Mouse (Mus musculus): ENCODE results near the gene Myo1g. TPM values are rescaled to one million over a fixed set of nuclear protein-coding genes. Genes with fewer than 3 reads are reported as not detected.
A peak's percentile ranks its signal among the peaks of the same experiment; 100 is the strongest.

Gene Myo1g
- total RNA-seq, 2 experiments from 2014 or later = 0.59 to 0.91 TPM

DNA sequence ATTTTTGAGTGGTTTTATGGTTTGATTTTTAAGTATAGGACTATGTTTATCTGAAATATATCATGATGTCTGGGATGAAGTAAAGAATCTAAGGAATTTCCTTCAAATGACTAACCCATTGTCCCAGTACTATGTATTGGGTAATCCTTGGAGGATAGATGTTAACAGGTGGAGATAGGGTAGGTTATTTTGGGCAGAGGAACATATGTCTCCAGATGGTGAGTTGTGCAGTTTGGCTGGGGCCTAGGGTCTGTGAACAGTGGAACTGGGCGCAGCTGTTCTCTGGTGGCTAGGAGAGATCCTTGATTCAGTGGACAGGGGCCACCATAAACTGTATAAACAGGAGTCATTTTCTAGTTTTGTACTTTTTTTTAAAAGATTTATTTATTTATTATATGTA lies 43.4 kb downstream of the Myo1g start:
- Histone ChIP-seq H3K4me3 (no peak overlapping the region), H3K27ac (no peak overlapping the region)
- DNase-seq (ENCODE audit: low spot score in 2 of 2) = no peak
- TF ChIP-seq CTCF (conservative IDR thresholded peaks at IDR 0.05) = no peak

DNA sequence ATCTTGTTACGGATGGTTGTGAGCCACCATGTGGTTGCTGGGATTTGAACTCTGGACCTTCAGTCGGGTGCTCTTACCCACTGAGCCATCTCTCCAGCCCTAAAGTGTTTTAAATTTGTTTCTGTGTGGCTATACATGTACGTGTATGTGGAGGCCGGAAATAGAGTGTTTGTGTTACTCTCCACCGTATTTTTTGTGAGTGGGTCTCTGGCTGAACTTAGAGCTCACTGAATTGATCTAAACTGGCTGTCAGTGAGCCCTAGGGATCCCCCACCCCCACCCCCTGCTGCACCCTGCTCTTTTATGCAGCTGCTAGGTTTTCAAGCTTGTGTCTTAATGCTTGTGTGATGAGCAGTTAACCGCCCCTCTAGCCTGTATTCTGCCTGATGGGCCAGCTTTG lies 43.9 kb downstream of the Myo1g start:
- no peak overlapping the region; the same call in 1 of the 2 replicates for H3K4me3 ChIP-seq
- DNase-seq (ENCODE audit: low spot score in 2 of 2) = no peak
- no peak; the same call in 1 of the 2 replicates for TF ChIP-seq CTCF (conservative IDR thresholded peaks at IDR 0.05)
- H3K27ac ChIP-seq = no peak overlapping the region; the same call in 1 of the 2 replicates

DNA sequence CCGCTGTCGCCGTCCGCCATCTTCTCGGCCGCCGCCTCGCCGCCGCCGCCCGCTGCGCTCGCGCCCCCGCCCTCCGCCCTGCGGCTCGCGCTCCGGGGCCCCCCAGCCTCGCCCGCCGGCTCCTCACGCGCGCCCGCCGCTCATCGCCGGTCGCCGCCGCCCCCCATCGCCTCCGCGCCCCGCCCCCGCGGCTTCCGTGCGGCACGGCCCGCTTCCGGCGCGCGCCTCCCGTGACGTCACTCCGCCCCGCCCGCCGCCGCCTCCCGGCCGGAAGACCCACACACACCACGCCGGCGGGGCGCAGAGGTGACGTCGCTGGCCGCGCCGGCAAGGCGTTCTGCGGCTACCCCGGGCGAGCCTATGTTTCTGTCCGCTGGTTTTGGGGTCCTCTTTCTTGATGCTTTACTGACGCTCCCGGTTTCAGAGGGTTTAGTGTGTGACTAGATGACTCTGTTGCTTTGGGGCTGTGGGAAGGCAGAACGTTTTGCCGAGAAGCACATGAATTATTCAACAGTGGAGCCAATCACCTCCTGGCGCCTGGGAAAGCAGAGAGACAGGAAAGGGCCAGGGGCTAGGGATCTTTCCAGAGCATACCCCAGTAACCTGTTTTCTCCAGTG lies 44.8 kb downstream of the Myo1g start, which contains the start of gene Purb:
TSS of gene Purb (minus strand) at position 51 of the 618 bp plus-strand sequence.
- peak; percentile 33 for TF ChIP-seq CTCF (conservative IDR thresholded peaks at IDR 0.05)
- peak within 1 kb of the TSS; percentile 96 for H3K27ac ChIP-seq
- H3K4me3 ChIP-seq = peak within 1 kb of the TSS; percentile 86
- peak; percentile 88 to 95 for DNase-seq (ENCODE audit: low spot score in 2 of 2)

DNA sequence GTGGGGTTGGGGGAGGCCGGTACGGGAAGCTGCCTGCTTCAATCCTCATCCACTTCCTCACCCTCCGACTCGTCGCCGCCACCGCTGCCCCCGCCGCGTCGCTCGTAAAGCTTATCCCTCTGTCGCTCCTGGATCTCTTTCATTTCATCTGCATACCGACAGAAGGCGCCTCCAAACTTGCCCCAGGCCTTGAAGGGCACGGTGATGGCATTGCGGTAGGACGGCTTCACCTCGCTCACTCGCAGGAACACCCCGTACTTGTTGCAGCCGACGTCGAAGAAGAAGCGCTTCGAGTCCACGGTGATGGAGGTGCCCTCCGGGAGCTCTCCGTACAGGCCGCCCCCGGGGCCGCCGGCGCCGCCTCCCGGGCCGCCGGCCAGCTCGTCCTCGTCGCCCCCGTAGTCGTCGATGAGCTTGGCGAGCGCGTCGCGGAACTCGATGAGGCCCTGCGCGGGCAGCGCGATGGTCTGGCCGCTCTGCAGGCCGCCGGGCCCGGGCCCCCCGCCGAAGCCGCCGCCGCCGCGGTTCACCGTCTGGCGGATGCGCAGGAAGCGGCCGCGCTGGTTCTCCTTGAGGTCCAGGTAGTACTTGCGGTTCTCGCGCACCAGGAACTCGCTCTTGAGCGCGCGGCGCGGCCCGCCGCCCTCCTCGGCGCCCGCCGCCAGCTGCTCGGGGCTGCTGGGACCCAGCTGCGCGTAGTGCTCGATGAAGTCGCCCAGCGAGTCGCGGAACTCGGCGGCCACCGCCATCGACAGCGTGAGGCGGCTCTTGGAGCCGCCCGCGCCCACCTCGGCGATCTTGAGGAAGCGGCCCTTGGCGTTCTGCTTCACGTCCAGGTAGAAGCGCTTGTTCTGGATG lies 45.7 kb downstream of the Myo1g start:
- TF ChIP-seq CTCF (conservative IDR thresholded peaks at IDR 0.05) = no peak; the same call in 1 of the 2 replicates
- DNase-seq (ENCODE audit: low spot score in 2 of 2) = peak in 1 of 2 experiments; percentile 53
- Histone ChIP-seq H3K4me3 (peak overlapping the region; percentile 83), H3K27ac (peak overlapping the region; percentile 96)

DNA sequence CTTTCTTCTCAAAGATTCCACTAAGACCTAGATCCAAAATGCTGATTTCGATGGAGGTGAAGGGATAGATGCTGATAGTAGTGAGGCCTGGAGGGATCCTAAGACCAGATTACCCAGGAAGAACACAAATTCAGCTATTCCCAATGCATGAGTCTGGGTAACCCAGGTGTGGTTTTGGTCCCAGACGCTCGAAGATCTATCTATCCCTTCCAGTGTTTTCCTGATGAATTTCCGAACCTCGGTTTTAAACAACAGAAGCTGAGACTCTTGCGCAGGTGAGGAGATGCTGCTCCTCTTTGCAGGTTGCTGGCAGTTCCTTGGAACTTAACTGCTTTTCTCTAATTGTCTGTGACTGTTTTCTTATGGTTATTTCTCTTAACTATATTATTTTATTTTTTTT lies 46.4 kb downstream of the Myo1g start:
- Histone ChIP-seq H3K4me3 (peak overlapping the region; percentile 83), H3K27ac (peak overlapping the region; percentile 96)
- TF ChIP-seq CTCF (conservative IDR thresholded peaks at IDR 0.05) = no peak
- no peak for DNase-seq (ENCODE audit: low spot score in 2 of 2)

DNA sequence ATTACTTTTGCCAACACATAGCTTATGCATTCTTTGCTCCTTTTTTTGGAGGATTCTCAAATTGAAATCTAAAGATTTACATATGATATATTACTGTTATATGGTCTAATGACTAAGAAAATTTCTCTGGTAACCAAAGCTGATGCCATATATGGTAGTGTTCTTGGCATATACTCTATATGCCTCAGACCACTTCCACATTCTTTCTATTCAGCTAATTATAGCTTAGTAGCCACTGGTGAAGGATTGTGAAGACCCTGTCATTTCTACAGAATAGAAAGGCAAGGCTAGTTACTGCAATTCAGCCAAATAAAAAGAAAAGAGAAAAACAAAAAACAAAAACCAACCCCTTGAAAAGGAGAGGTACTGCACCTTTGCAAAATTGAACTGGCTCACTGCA lies 48.7 kb downstream of the Myo1g start:
- no peak; the same call in 1 of the 2 replicates for TF ChIP-seq CTCF (conservative IDR thresholded peaks at IDR 0.05)
- 0 out of 2 replicates have a peak overlapping the region, but pooled peaks have one; percentile 16 for H3K27ac ChIP-seq

DNA sequence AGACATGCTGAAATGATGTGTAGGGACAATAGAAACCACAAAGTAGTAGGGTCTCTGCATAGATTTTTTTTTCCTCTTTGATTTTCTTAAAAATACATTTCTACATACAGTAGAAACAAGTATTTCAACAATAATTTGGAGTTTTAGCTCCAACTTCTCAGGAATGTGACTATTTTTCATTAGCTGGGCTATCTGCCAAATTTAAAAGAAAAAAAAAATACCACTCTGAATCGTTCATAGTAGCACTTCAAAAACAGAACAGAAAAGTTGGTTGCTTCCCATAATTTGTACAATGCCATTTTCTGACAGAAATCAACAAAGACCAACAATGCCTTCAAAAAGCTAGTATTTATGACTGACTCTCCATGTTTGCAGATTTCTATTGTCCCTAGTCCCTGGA lies 49.3 kb downstream of the Myo1g start:
- H3K27ac ChIP-seq = no peak overlapping the region
- no peak for TF ChIP-seq CTCF (conservative IDR thresholded peaks at IDR 0.05)
- DNase-seq (ENCODE audit: low spot score in 2 of 2) = no peak
- H3K4me3 ChIP-seq = peak overlapping the region; percentile 83

More for the DNA sequence above, 48.7 kb downstream of the Myo1g start:
- H3K4me3 ChIP-seq = peak overlapping the region; percentile 83
- DNase-seq (ENCODE audit: low spot score in 2 of 2) = no peak

DNA sequence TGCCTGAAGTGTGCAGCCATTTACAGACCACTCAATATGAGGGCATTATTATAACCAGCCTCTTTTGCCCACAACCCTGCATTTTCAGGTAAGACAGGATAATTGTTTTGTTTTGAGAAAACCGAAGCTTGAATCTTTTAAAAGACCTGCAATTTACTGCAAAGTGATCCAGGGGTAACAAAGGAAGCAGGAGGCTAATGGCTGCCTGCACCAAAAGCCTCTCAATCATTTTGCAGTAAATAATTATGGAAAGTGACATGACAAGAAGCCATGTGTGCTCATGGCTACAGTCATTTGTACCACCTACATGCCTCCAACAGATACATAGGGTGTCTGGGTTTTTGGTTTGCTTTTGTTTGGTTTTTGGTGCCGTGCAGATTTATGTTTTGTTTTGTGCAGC lies 49.7 kb downstream of the Myo1g start:
- Histone ChIP-seq H3K4me3 (peak overlapping the region; percentile 83), H3K27ac (0 out of 2 replicates have a peak overlapping the region, but pooled peaks have one; percentile 37)
- DNase-seq (ENCODE audit: low spot score in 2 of 2) = no peak
- no peak for TF ChIP-seq CTCF (conservative IDR thresholded peaks at IDR 0.05)

DNA sequence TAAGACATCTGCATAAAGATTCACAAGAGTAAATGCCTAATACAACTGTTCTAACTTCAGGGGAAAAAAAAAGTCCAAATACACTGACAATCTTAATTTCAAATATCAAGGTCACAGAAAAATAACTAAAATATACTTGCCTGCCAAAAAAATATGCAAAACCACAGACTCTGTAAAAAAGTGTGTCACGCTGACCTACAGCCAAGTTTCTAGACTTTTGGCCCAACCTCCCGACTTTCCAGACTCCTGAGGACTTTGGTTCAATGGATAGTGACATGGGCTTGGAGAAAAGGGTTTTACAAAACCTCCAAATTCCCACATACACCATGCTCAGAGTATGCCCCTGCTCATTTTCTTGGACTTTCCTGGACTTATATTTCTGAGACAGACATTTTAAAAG lies 52.2 kb downstream of the Myo1g start:
- no peak for TF ChIP-seq CTCF (conservative IDR thresholded peaks at IDR 0.05)
- Histone ChIP-seq H3K4me3 (no peak overlapping the region), H3K27ac (no peak overlapping the region)
- no peak for DNase-seq (ENCODE audit: low spot score in 2 of 2)

DNA sequence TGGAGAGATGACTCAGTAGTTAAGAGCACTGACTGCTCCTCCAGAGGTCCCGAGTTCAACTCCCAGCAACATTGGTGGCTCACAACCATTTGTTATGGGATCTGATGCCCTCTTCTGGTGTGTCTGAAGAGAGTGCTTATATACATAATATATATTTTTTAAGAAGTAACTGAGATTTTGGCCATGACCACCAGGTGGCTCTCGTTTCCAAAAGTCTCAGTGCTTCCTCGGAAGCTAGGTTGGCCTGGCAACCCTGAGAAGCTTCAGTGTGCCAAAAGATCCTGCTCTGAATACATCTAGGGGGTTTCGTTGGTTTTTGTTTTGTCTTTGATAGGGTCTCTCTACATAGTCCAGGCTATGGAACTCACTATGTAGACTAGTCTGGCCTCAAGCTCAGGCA lies 55.6 kb downstream of the Myo1g start:
- H3K4me3 ChIP-seq = no peak overlapping the region
- peak; percentile 63 to 72 for DNase-seq (ENCODE audit: low spot score in 2 of 2)
- TF ChIP-seq CTCF (conservative IDR thresholded peaks at IDR 0.05) = peak; percentile 80
- H3K27ac ChIP-seq = no peak overlapping the region

DNA sequence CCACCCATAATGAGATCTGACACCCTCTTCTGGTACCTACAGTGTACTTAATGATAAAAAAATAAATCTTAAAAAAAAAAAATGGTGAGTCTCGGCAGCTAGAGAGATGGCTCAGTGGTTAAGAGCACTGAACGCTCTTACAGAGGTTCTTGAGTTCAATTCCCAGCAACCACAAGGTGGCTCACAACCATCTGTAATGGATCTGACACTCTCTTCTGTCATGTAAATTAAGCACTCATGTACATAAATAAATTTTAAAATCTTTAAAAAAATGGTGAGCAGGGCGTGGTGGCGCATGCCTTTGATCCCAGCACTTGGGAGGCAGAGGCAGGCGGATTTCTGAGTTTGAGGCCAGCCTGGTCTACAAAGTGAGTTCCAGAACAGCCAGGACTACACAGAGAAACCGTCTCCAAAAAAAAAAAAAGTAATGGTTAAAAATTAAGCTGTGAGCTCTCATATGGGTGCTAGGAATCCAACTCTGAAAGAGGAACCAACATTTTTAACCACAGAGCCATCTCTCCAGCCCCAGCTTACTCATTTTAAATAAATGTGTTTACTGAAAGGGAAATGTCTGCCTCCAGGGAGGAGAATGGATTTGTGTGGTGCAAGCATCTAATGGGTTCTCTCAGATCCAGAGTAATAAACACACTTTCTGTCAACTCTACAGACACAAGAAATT lies 57.5 kb downstream of the Myo1g start:
- DNase-seq (ENCODE audit: low spot score in 2 of 2) = no peak
- no peak overlapping the region for H3K27ac ChIP-seq
- TF ChIP-seq CTCF (conservative IDR thresholded peaks at IDR 0.05) = peak; percentile 35

More for the DNA sequence above, 57.5 kb downstream of the Myo1g start:
- no peak overlapping the region for H3K4me3 ChIP-seq

Small RNAs within 50 kb of the gene (microRNA-seq; reads per million reads assigned to microRNA genes)
- 0 reads per million in 2 experiments for gene Gm22123

Other genes with a start within 250 kb of the Myo1g start
- 100 to 1,000 TPM in 1 of 2 experiments, 10 to 100 TPM in 1; 98.7 to 104 TPM for gene Tmed4, start 246.1 kb downstream of the Myo1g start, total RNA-seq (2021)
- gene Ogdh, start 229.3 kb downstream of the Myo1g start, total RNA-seq (2021) = 100 to 1,000 TPM; 214 to 221 TPM
- gene Zmiz2, start 131.9 kb downstream of the Myo1g start, total RNA-seq (2021) = 100 to 1,000 TPM; 170 TPM
- 1,000 to 10,000 TPM; 1,589 to 1,677 TPM for gene Ppia, start 105.5 kb downstream of the Myo1g start, total RNA-seq (2021)
- gene H2afv, start 76.5 kb downstream of the Myo1g start, total RNA-seq (2021) = 10 to 100 TPM; 43.6 to 47.3 TPM
- 100 to 1,000 TPM; 234 to 240 TPM for gene Purb, start 45.0 kb downstream of the Myo1g start, total RNA-seq (2021)
- gene Ccm2, start 25.9 kb upstream of the Myo1g start, total RNA-seq (2021) = 10 to 100 TPM; 50.2 to 55.8 TPM
- gene Nacad, start 85.1 kb upstream of the Myo1g start, total RNA-seq (2021) = 10 to 100 TPM; 36.9 to 37.1 TPM
- gene Tbrg4, start 105.1 kb upstream of the Myo1g start, total RNA-seq (2021) = 10 to 100 TPM; 42.9 to 52.9 TPM
- not detected for gene Wap, start 117.7 kb upstream of the Myo1g start, total RNA-seq (2021)
- gene Ramp3, start 137.6 kb upstream of the Myo1g start, total RNA-seq (2021) = 1 to 10 TPM; 6.1 to 7.6 TPM

Data from layer of hippocampus, adult 2 months (tissue).